Mouse (Mus musculus): Measurements from ENCODE around the gene Gm45140. TPM values are rescaled to one million over a fixed set of nuclear protein-coding genes. Genes with fewer than 3 reads are reported as not detected.

Gene Gm45140
- polyA plus RNA-seq, 1 experiment from 2014 or later = 0.94 TPM

DNA sequence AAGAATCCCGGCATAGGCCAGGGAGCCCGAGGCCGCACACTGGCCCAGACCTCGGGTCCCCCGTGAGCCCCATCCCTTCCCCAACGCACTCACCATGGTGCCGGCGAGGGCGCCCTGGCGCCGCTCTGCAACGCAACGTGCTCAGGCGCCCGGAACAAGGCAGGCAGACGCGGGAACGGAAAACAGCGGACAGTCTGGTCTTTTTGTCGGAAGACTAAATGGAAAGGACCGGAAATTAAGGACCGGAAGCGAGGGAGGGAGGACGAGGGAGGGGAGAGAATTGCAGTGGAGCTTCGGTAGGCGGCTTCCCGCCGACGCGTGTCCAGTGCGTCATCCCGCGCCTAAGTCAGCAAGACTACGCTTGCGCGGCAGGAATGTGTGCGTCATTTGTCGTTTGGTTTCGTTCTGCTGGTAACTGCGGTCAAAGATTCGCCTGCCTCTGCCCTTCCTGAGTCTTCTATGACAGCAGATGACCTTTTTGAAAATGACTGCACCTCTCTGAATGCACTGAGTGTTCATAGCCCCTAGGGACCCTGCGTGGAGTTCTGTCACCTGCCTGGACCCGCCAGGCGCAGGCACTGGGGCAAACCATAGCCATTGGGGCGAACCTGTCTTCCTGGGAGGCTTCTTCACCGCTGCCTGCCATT, 3.1 kb upstream of the Gm45140 start, which contains the start of gene Isy1:
Gene Isy1 (minus strand): TSS at position 248 of the 647 bp plus-strand sequence.
- Histone ChIP-seq H3K9me3 (ENCODE audit: low read length) (no peaks in the 10 kb centered on the region), H3K9ac (replicated peaks; ENCODE audit: low read depth) (peak within 1 kb of the TSS; percentile 82), H3K4me1 (ENCODE audit: insufficient read depth, low read depth, low read length) (no peaks in the 10 kb centered on the region), H3K27me3 (replicated peaks; ENCODE audit: insufficient read depth, low read length) (no peaks in the 10 kb centered on the region), H3K4me3 (ENCODE audit: low read depth, low read length) (peak within 1 kb of the TSS; percentile 63), H3K27ac (ENCODE audit: low read length) (peak within 1 kb of the TSS; percentile 95), H3K36me3 (ENCODE audit: insufficient read depth, low read length) (peaks cover 10% of the 10 kb centered on the region), H3K4me2 (replicated peaks; ENCODE audit: low read depth, low read length) (peak within 1 kb of the TSS; percentile 81)
- peak; percentile 38 for TF ChIP-seq CTCF (IDR thresholded peaks at IDR 0.05)
- peak; percentile 70 for TF ChIP-seq EP300 (IDR thresholded peaks at IDR 0.05)
- peak; percentile 99 for ATAC-seq
- DNase-seq (ENCODE audit: low spot score) = peak; percentile 99
- under 1% methylated on average over 46 of the region's 46 CpGs for WGBS

DNA sequence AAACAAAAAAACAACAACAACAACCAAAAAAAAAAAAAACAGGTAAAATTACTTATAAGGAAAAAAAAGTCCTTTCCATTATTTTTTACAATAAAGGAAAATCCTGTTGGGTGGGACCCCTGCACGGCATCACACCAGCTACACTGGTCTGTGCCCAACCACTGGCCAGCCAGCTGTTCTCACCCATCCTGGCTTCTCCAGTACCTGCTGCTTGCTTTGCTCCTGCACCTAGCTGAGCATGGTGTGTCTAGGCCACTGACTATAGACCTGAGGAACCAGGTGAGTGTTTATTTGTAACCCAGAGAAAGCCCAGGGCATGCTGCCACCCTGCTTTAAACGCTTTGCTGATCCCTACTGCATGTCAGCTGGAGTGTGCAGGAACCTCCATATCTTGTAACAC, 15.2 kb downstream of the Gm45140 start:
- Histone ChIP-seq H3K4me1 (ENCODE audit: insufficient read depth, low read depth, low read length) (no peaks in the 10 kb centered on the region), H3K27me3 (replicated peaks; ENCODE audit: insufficient read depth, low read length) (no peaks in the 10 kb centered on the region), H3K36me3 (ENCODE audit: insufficient read depth, low read length) (peaks cover 35% of the 10 kb centered on the region), H3K9ac (replicated peaks; ENCODE audit: low read depth) (no peak overlapping the region), H3K4me3 (ENCODE audit: low read depth, low read length) (no peak overlapping the region), H3K27ac (ENCODE audit: low read length) (no peak overlapping the region), H3K9me3 (ENCODE audit: low read length) (no peaks in the 10 kb centered on the region), H3K4me2 (replicated peaks; ENCODE audit: low read depth, low read length) (no peak overlapping the region)
- TF ChIP-seq CTCF (IDR thresholded peaks at IDR 0.05) = no peak
- TF ChIP-seq EP300 (IDR thresholded peaks at IDR 0.05) = no peak
- ATAC-seq (no peak), DNase-seq (ENCODE audit: low spot score) (no peak)
- 100% methylated on average over 2 of the region's 2 CpGs for WGBS

DNA sequence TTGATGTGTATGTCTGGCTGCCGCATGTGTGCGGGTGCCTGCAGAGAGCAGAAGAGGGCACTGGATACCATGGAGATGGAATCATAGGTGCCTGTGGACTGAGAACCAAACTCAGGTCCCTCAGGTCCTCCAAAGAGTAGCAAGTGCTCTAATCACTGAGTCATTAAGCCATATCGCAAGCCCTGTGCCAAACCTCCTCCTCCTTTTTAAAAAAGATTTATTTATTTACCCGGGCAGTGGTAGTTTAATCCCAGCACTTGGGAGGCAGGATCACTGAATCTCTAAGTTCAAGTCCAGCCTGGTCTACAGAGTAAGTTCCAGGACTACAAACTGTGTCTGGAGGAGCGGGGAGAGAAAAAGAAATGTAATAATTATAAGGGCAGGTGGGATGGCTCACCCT, 21.1 kb downstream of the Gm45140 start:
- Histone ChIP-seq H3K27me3 (replicated peaks; ENCODE audit: insufficient read depth, low read length) (no peaks in the 10 kb centered on the region), H3K4me3 (ENCODE audit: low read depth, low read length) (no peak overlapping the region), H3K36me3 (ENCODE audit: insufficient read depth, low read length) (peaks cover 22% of the 10 kb centered on the region; the same call in 1 of the 2 replicates), H3K9me3 (ENCODE audit: low read length) (no peaks in the 10 kb centered on the region), H3K4me1 (ENCODE audit: insufficient read depth, low read depth, low read length) (peaks cover 3% of the 10 kb centered on the region; the same call in 1 of the 2 replicates), H3K4me2 (replicated peaks; ENCODE audit: low read depth, low read length) (no peak overlapping the region), H3K9ac (replicated peaks; ENCODE audit: low read depth) (no peak overlapping the region), H3K27ac (ENCODE audit: low read length) (no peak overlapping the region)
- DNase-seq (ENCODE audit: low spot score) (no peak), ATAC-seq (no peak)
- no peak for TF ChIP-seq EP300 (IDR thresholded peaks at IDR 0.05)
- no peak for TF ChIP-seq CTCF (IDR thresholded peaks at IDR 0.05)
- WGBS = 87% methylated on average over 5 of the region's 5 CpGs

DNA sequence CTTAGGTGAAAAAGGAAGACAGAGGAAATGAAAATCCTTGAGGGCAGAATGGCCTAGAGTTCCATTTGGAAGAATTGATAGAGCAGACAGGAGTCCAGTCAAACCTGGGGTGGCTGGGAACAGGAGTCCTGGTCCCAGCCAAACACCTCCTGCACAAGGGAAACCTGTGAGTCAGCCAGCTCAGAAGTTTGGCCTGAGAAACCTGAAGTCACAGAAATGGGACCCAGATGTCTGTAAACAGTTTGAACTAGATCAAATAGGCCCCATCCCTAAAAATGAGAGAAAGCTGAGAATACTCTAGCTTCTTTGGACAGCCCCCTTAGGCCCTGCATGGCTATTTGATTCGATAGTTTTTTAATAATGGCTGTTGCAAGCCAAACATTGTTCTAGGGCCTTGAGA, 22.9 kb downstream of the Gm45140 start:
- no peaks in the 10 kb centered on the region for H3K27me3 ChIP-seq (replicated peaks; ENCODE audit: insufficient read depth, low read length)
- H3K4me1 ChIP-seq (ENCODE audit: insufficient read depth, low read depth, low read length) = peaks cover 6% of the 10 kb centered on the region; the same call in 1 of the 2 replicates
- 88% methylated on average over 1 of the region's 1 CpGs for WGBS
- H3K4me3 ChIP-seq (ENCODE audit: low read depth, low read length) = peak overlapping the region; percentile 73; the same call in 1 of the 2 replicates
- H3K36me3 ChIP-seq (ENCODE audit: insufficient read depth, low read length) = peaks cover 6% of the 10 kb centered on the region; the same call in 1 of the 2 replicates
- TF ChIP-seq CTCF (IDR thresholded peaks at IDR 0.05) (no peak), EP300 (IDR thresholded peaks at IDR 0.05) (no peak)
- no peak overlapping the region; the same call in 1 of the 2 replicates for H3K9ac ChIP-seq (replicated peaks; ENCODE audit: low read depth)
- H3K9me3 ChIP-seq (ENCODE audit: low read length) = no peaks in the 10 kb centered on the region
- H3K4me2 ChIP-seq (replicated peaks; ENCODE audit: low read depth, low read length) = peak overlapping the region; percentile 80
- no peak for ATAC-seq
- peak; percentile 9 for DNase-seq (ENCODE audit: low spot score)
- peak overlapping the region; percentile 95 for H3K27ac ChIP-seq (ENCODE audit: low read length)

DNA sequence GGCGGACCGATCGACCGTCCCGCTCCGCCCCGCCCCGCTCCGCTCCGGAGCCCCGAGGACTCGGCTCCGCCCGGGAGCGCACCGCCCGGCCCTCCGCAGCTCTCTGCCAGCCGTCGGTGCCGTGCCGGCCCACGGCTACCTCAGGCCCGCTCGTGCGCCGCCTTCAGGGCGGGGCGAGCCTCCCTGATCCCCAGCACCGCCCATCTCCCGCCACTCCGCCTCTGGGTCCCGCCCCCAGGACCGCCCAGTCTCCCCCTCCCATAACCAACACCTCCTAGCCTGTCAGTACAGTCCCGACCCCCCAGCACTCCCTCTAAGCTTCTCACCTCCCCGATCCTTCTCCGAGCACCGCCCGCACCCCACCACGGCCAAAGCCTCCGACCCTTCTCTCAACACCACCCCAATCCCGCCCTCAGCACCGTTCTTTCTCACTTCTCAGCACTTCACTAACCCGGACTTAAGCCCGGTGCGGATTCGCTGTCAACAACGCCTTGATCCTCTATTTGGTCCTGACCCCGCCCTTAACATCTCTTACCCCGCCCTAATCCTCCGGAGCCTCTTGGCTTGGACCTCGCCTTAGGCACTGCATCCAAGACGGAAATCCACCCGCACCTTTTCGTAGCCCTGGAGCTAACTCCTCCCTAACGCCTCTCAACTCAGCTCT, 23.8 kb downstream of the Gm45140 start, which contains the start of gene Rab43:
Gene Rab43 (minus strand): TSS at position 490 of the 664 bp plus-strand sequence.
- peaks cover 5% of the 10 kb centered on the region; the same call in 1 of the 2 replicates for H3K36me3 ChIP-seq (ENCODE audit: insufficient read depth, low read length)
- H3K9me3 ChIP-seq (ENCODE audit: low read length) = no peaks in the 10 kb centered on the region
- peaks cover 6% of the 10 kb centered on the region; the same call in 1 of the 2 replicates for H3K4me1 ChIP-seq (ENCODE audit: insufficient read depth, low read depth, low read length)
- DNase-seq (ENCODE audit: low spot score) = peak; percentile 98
- H3K27me3 ChIP-seq (replicated peaks; ENCODE audit: insufficient read depth, low read length) = no peaks in the 10 kb centered on the region
- H3K4me3 ChIP-seq (ENCODE audit: low read depth, low read length) = peak within 1 kb of the TSS; percentile 73
- peak within 1 kb of the TSS; percentile 80 for H3K4me2 ChIP-seq (replicated peaks; ENCODE audit: low read depth, low read length)
- under 1% methylated on average over 30 of the region's 56 CpGs for WGBS
- TF ChIP-seq EP300 (IDR thresholded peaks at IDR 0.05) (peak; percentile 31; the same call in 1 of the 2 replicates), CTCF (IDR thresholded peaks at IDR 0.05) (peak; percentile 57)
- peak within 1 kb of the TSS; percentile 73 for H3K9ac ChIP-seq (replicated peaks; ENCODE audit: low read depth)
- ATAC-seq = peak; percentile 96
- H3K27ac ChIP-seq (ENCODE audit: low read length) = peak within 1 kb of the TSS; percentile 95
